Mouse (Mus musculus): ENCODE measurements at regions not wholly inside any gene's neighbourhood (a gene's known extent, or its start where the extent isn't known, plus 50 kb on each side); places are given as distances from the start of the nearest gene placed in this dataset.

DNA sequence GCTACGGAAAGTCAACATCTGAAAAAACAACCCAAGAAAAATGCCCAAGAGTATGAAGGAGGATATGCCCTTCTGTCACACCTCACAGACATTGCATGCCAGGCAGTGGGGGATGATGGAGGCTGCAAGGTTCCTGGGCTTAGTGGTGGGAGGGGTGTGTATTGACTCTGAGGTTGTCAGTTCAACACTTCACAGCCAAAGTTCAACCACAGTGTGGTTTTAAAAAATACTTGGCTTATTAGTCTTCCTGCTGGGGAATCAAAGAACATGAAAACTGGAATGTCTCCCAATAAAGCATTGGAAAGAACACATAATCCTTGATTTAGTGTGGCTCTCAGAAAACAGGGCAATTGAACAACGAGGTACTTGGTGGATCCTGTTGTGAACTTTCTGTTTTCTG, 267.0 kb upstream of the Elac2 start:
- H3K4me2 ChIP-seq (ENCODE audit: low read depth, low read length): no peak overlapping the region

DNA sequence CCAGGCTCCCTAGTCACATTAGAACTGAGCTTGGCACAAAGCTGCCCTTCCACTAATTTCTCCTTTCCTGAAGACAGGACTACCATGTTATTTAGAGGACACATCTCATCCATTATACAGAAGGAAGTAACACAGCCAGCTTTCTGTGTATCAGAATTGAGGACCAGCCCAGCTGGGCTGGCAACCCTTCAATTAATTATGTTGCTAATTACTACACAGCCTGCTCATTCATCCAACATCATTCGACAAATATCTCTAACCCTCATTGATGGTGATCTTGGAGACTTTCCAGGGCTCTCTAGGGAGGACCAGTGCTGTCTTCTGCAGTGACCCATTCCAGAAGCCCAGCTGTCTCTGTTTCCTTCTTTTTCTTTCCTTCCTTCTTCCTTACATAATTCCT, 263.7 kb upstream of the Elac2 start:
- WGBS: 41% methylated on average over 1 of the region's 1 CpGs
- no peak for ATAC-seq
- H3K9ac ChIP-seq (replicated peaks; ENCODE audit: low read length): no peak overlapping the region

More for the DNA sequence above, 267.0 kb upstream of the Elac2 start:
- peaks cover 3% of the 10 kb centered on the region; the same call in 1 of the 2 replicates for H3K9me3 ChIP-seq (ENCODE audit: low read length)
- H3K9ac ChIP-seq (replicated peaks; ENCODE audit: low read length): no peak overlapping the region
- H3K4me1 ChIP-seq (ENCODE audit: insufficient read depth, low read length): no peaks in the 10 kb centered on the region
- no peaks in the 10 kb centered on the region for H3K36me3 ChIP-seq (ENCODE audit: insufficient read depth, low read length)
- 87% methylated on average over 2 of the region's 2 CpGs for WGBS
- no peak for TF ChIP-seq CTCF (IDR thresholded peaks at IDR 0.05; ENCODE audit: low read depth)
- no peak for ATAC-seq
- no peak overlapping the region for H3K4me3 ChIP-seq (ENCODE audit: low read length)
- no peak for DNase-seq (ENCODE audit: low spot score)
- H3K27ac ChIP-seq: no peak overlapping the region
- no peaks in the 10 kb centered on the region for H3K27me3 ChIP-seq (ENCODE audit: insufficient read depth, low read length)

DNA sequence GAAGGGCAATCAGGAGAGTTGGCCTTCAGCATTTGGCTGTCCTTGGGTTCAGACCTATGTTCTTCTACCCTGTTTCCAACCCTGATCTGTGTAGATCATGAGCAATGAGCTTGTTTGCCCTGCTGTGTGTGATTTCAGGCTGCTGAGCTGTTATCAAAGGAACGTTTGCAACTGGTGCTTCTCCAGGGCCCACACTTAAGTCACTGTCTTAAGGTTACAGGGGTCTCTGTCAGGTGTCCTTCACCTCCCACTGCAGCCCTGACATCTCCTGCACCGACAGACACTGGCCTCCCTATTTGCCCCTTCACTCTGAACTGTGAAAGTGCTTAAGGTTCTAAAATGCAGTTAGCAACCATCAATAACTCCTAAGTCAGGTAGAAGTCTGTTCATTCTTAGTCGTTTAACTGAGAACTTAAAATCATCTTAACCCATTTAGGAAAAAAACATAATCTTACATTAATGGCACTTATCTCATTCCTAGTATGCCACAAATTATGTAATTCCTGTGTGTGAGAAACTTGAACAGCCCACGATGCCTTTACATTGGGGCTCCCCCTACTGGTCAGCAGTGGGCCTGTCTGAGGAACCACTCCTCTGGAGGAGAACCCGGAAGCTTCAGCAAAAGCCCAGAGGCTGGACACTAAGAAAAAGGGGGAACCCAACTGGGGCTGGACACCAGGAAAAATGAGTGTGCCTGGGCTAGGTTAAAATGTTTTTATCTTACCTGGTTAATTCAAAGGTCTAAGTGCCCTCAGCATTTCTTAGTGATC, 260.3 kb upstream of the Elac2 start:
- no peaks in the 10 kb centered on the region for H3K9me3 ChIP-seq (ENCODE audit: low read length)
- H3K27ac ChIP-seq: no peak overlapping the region
- 21% methylated on average over 5 of the region's 5 CpGs for WGBS
- no peak overlapping the region for H3K9ac ChIP-seq (replicated peaks; ENCODE audit: low read length)
- no peak overlapping the region for H3K4me2 ChIP-seq (ENCODE audit: low read depth, low read length)
- peak; percentile 93 for TF ChIP-seq CTCF (IDR thresholded peaks at IDR 0.05; ENCODE audit: low read depth)
- ATAC-seq (no peak), DNase-seq (ENCODE audit: low spot score) (peak; percentile 88)
- H3K27me3 ChIP-seq (ENCODE audit: insufficient read depth, low read length): 0 out of 2 replicates have a peak, but pooled peaks cover 7% of the 10 kb centered on the region
- no peaks in the 10 kb centered on the region for H3K36me3 ChIP-seq (ENCODE audit: insufficient read depth, low read length)
- H3K4me3 ChIP-seq (ENCODE audit: low read length): no peak overlapping the region
- no peaks in the 10 kb centered on the region for H3K4me1 ChIP-seq (ENCODE audit: insufficient read depth, low read length)

More for the DNA sequence above, 263.7 kb upstream of the Elac2 start:
- Histone ChIP-seq H3K27me3 (ENCODE audit: insufficient read depth, low read length) (0 out of 2 replicates have a peak, but pooled peaks cover 2% of the 10 kb centered on the region), H3K4me3 (ENCODE audit: low read length) (no peak overlapping the region), H3K4me1 (ENCODE audit: insufficient read depth, low read length) (no peaks in the 10 kb centered on the region), H3K36me3 (ENCODE audit: insufficient read depth, low read length) (no peaks in the 10 kb centered on the region), H3K27ac (no peak overlapping the region), H3K4me2 (ENCODE audit: low read depth, low read length) (no peak overlapping the region), H3K9me3 (ENCODE audit: low read length) (no peaks in the 10 kb centered on the region)
- no peak for TF ChIP-seq CTCF (IDR thresholded peaks at IDR 0.05; ENCODE audit: low read depth)
- DNase-seq (ENCODE audit: low spot score): peak; percentile 76

DNA sequence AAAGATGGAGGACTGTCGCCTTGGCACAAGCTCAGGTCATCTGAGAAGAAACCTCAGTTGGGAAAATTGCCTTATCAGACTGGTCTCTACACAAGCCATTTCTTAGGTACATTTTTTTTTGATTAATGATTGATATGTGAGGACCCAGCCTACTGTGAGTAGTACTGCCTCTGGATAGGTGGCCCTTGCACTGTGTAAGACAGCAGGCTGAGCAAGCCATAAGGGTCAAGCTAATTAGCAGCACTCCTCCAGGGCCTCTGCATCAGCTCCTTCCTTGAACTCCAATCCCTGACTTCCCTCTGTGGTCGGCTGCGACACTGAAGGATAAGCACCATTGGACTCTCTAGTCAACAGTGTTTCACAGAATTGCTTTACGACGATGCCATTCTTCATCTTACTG, 252.6 kb upstream of the Elac2 start:
- no peak for ATAC-seq
- Histone ChIP-seq H3K4me1 (ENCODE audit: insufficient read depth, low read length) (no peaks in the 10 kb centered on the region), H3K9ac (replicated peaks; ENCODE audit: low read length) (no peak overlapping the region), H3K27me3 (ENCODE audit: insufficient read depth, low read length) (no peaks in the 10 kb centered on the region), H3K9me3 (ENCODE audit: low read length) (no peaks in the 10 kb centered on the region), H3K4me3 (ENCODE audit: low read length) (no peak overlapping the region), H3K36me3 (ENCODE audit: insufficient read depth, low read length) (no peaks in the 10 kb centered on the region), H3K27ac (no peak overlapping the region), H3K4me2 (ENCODE audit: low read depth, low read length) (no peak overlapping the region)
- no peak for TF ChIP-seq CTCF (IDR thresholded peaks at IDR 0.05; ENCODE audit: low read depth)
- DNase-seq (ENCODE audit: low spot score): no peak
- 91% methylated on average over 5 of the region's 5 CpGs for WGBS

DNA sequence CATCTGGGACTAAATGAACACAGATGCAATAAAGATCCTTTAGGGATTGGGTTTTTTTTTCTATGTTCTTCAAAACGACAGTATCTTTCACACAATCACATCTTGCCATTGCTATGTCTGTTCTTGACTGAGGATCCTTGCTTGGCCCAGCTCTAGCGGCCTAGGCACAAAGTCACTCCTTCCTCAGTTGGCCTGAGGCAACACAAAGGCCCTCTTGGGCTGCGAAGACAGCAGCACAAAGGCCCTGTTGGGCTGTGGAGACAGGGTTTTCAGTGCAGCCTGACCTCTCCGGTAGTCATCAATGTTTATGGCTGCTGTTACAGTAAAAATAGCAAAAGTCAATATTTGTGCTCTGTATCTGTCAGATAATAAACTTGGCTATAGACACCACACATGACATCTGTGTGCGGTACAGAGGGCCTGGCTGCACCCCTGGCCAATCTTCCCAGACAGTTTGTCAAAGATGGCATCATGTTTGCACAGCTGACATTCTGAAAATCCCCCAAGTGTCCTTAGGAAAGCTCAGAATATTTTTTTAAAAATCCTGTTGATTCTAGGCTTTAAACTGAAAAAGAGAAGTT, 250.9 kb upstream of the Elac2 start:
- ATAC-seq: no peak
- Histone ChIP-seq H3K27me3 (ENCODE audit: insufficient read depth, low read length) (no peaks in the 10 kb centered on the region), H3K4me3 (ENCODE audit: low read length) (no peak overlapping the region)

DNA sequence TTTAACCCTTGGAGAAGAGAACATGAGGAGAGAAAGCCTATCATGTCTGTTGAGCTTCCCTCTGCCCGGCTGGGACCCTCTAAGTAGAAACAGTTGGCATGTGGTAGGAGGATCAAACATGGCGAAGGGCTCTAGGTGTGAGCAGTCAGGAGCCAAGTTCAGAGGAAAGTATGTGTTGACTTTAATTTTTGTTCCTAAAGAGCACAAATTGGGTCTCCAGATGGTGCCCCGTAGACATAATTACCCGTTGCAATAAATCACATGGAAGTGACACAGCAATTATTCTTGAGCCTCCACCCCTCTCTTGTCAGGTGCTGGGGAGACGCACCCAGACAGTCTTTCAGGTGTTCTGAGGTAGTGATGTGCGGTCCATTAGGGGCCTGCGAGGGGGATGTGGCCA, 239.9 kb upstream of the Elac2 start:
- 79% methylated on average over 7 of the region's 7 CpGs for WGBS
- Histone ChIP-seq H3K27me3 (ENCODE audit: insufficient read depth, low read length) (no peaks in the 10 kb centered on the region), H3K27ac (no peak overlapping the region), H3K4me3 (ENCODE audit: low read length) (no peak overlapping the region), H3K4me2 (ENCODE audit: low read depth, low read length) (no peak overlapping the region), H3K9ac (replicated peaks; ENCODE audit: low read length) (no peak overlapping the region), H3K9me3 (ENCODE audit: low read length) (no peaks in the 10 kb centered on the region), H3K4me1 (ENCODE audit: insufficient read depth, low read length) (no peaks in the 10 kb centered on the region), H3K36me3 (ENCODE audit: insufficient read depth, low read length) (no peaks in the 10 kb centered on the region)
- TF ChIP-seq CTCF (IDR thresholded peaks at IDR 0.05; ENCODE audit: low read depth): no peak
- ATAC-seq (no peak), DNase-seq (ENCODE audit: low spot score) (no peak)

More for the DNA sequence above, 250.9 kb upstream of the Elac2 start:
- WGBS: 75% methylated on average over 5 of the region's 5 CpGs
- no peak for TF ChIP-seq CTCF (IDR thresholded peaks at IDR 0.05; ENCODE audit: low read depth)
- H3K4me2 ChIP-seq (ENCODE audit: low read depth, low read length): no peak overlapping the region
- no peak overlapping the region for H3K27ac ChIP-seq
- no peak overlapping the region for H3K9ac ChIP-seq (replicated peaks; ENCODE audit: low read length)
- H3K9me3 ChIP-seq (ENCODE audit: low read length): no peaks in the 10 kb centered on the region
- H3K4me1 ChIP-seq (ENCODE audit: insufficient read depth, low read length): no peaks in the 10 kb centered on the region
- DNase-seq (ENCODE audit: low spot score): no peak
- no peaks in the 10 kb centered on the region for H3K36me3 ChIP-seq (ENCODE audit: insufficient read depth, low read length)

DNA sequence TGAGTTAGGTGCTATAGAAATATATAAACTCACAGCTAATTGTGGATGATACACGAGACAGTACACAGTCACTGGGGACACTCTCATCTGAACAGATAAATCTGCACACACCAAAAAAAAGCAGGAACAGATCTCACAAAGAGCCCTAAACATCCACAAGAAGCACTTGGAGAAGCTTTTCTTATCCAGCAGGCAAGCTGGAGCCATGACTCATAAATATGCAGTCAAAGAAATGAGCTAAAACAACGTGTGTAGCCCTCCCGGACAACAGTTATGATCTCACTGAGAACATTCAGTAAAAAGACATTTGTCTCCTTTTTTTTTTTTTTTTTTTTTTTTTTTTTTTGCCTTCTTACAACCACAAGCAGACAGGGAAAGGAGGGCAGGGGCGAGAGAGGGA, 235.1 kb upstream of the Elac2 start:
- H3K4me3 ChIP-seq (ENCODE audit: low read length): no peak overlapping the region
- DNase-seq (ENCODE audit: low spot score) (no peak), ATAC-seq (no peak)
- no peak overlapping the region for H3K4me2 ChIP-seq (ENCODE audit: low read depth, low read length)
- no peak overlapping the region for H3K9ac ChIP-seq (replicated peaks; ENCODE audit: low read length)
- no peak for TF ChIP-seq CTCF (IDR thresholded peaks at IDR 0.05; ENCODE audit: low read depth)
- H3K4me1 ChIP-seq (ENCODE audit: insufficient read depth, low read length): no peaks in the 10 kb centered on the region
- H3K9me3 ChIP-seq (ENCODE audit: low read length): no peaks in the 10 kb centered on the region
- no peaks in the 10 kb centered on the region for H3K36me3 ChIP-seq (ENCODE audit: insufficient read depth, low read length)
- H3K27me3 ChIP-seq (ENCODE audit: insufficient read depth, low read length): no peaks in the 10 kb centered on the region
- no peak overlapping the region for H3K27ac ChIP-seq
- WGBS: 74% methylated on average over 4 of the region's 4 CpGs
